Mouse (Mus musculus): Measurements from ENCODE around the gene Trim30b. TPM values are rescaled to one million over a fixed set of nuclear protein-coding genes. Genes with fewer than 3 reads are reported as not detected.
"Not testable (repeated sequence)": the region's sequence is repeated elsewhere in the genome, so short reads cannot be mapped to it uniquely, and the experiment has no call there.

Gene Trim30b
- polyA plus RNA-seq, 1 experiment from 2014 or later: not detected

DNA sequence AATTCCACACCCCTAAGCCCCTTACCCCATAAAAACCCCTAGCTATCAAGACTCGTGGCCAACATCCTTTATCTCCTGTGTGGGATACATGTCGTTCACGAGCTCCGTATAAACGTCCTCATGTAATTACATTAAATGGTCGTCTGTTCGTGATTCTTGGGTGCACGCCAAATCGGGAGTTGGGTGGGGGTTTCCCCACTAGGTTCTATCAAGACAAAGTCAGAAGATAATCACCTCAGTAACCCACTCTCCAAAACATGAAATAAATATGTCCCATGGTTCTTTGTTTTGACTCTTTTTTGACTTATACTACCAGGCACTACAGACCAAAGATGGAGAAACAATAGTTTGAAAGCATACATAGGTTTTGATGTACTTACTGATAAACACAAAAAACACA lies 47.7 kb downstream of the Trim30b start:
- ChIA-PET POLR2A (no interaction called here), CTCF (no interaction called here)
- H3K27me3 ChIP-seq: no peaks in the 10 kb centered on the region
- in situ Hi-C loops (cut with MboI; ENCODE audit: low pct_unique_long_range_greater_than_20kb): loop anchor here (5.0 kb wide), 1 partner anchor 40 kb away; no protein-coding TSS in a partner anchor
- no peak for TF ChIP-seq CTCF (IDR thresholded peaks at IDR 0.05)
- ATAC-seq (no peak), DNase-seq (ENCODE audit: low read depth, low spot score) (no peak)

DNA sequence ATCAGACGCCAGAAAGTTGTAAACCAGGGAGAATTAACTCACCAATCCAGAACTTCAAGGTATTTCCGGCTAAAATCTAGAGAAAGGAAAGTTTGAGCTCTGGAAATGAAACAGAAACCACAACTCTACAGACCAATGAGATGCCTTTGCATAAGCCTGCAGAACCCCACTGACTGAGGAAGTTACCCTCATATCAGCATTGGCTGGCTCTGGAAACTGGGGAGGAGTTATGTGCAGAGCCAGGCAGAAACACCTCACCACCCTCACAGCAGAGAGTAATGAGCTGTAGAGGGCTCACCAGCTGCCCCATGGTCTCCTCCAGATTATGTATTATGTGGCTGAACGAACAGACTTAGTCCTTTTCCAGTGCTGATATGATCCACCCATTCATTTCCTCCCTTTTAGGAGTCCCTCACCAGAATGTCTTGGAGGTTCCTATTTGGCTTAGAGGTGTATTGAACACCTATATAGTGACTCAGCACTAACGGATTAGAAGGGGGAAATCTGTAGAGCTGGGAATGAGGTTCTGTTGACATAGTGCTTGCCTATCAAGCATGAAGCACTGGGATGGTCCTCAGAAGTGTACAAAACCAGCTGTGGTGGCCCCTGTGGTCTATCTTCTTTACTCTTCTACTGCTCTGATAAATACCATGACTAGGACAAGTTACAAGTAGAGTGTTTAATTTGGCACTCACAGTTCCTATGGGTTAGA lies 54.2 kb downstream of the Trim30b start, which contains the start of gene Trim12a:
Trim12a (minus strand) TSS at position 98 of the 712 bp plus-strand sequence.
- POLR2A ChIA-PET; DNase-seq (ENCODE audit: low read depth, low spot score); CTCF ChIA-PET; ATAC-seq; H3K27me3 ChIP-seq; in situ Hi-C loops (cut with MboI; ENCODE audit: low pct_unique_long_range_greater_than_20kb): not testable (repeated sequence)

DNA sequence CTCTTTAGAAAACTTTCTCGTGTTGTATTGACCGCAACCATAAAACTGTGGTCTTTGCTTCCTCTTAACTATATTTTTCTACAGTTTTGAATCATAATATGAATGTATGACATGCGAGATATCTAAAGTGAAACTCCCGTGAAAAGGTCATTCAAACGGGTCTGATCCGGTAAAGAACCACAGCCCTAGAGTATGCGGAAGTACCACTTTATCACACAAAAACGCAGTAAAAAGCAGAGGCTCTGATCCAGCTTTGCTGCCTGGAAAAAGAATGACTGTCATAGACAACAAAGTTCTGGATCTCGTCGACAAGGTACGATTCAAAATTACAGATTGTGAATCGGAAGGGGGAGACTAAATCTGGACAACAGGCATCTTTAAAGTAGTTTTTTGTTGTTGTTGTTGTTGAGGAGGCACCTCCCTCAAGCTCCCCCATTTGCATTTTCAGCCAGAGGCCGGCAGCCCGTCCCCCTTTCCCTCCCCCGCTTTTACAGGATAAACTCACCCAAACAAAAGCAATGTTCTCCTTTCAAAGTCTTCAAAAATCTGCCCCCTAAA lies 54.8 kb downstream of the Trim30b start:
- ChIA-PET CTCF (no interaction called here), POLR2A (no interaction called here)
- ATAC-seq (no peak), DNase-seq (ENCODE audit: low read depth, low spot score) (no peak)
- no peaks in the 10 kb centered on the region for H3K27me3 ChIP-seq
- in situ Hi-C loops (cut with MboI; ENCODE audit: low pct_unique_long_range_greater_than_20kb): no loop called here
- TF ChIP-seq CTCF (IDR thresholded peaks at IDR 0.05): no peak

Other genes starting within 250 kb of the Trim30b start
- gene Ubqln5, start 240.1 kb downstream of the Trim30b start, polyA plus RNA-seq (2021): not detected
- not detected for gene Olfr643, start 232.5 kb downstream of the Trim30b start, polyA plus RNA-seq (2021)
- gene Ubqln3, start 226.6 kb downstream of the Trim30b start, polyA plus RNA-seq (2021): not detected
- gene Ubqlnl, start 219.3 kb downstream of the Trim30b start, polyA plus RNA-seq (2021): not detected
- not detected for gene Olfm5, start 205.1 kb downstream of the Trim30b start, polyA plus RNA-seq (2021)
- 0.03 TPM for gene Olfr648, start 186.5 kb downstream of the Trim30b start, polyA plus RNA-seq (2021)
- gene Olfr649, start 173.9 kb downstream of the Trim30b start, polyA plus RNA-seq (2021): not detected
- gene Trim6, start 151.1 kb downstream of the Trim30b start, polyA plus RNA-seq (2021): 0.08 TPM
- gene Trim34a, start 125.4 kb downstream of the Trim30b start, polyA plus RNA-seq (2021): 1.6 TPM
- gene Trim5, start 81.8 kb downstream of the Trim30b start, polyA plus RNA-seq (2021): 2.3 TPM
- 2.1 TPM for gene Trim12a, start 54.4 kb downstream of the Trim30b start, polyA plus RNA-seq (2021)
- gene Trim34b, start 40.4 kb downstream of the Trim30b start, polyA plus RNA-seq (2021): 1.4 TPM
- gene Trim12c, start 16.5 kb downstream of the Trim30b start, polyA plus RNA-seq (2021): 12.2 TPM
- gene Trim30c, start 31.0 kb upstream of the Trim30b start, polyA plus RNA-seq (2021): not detected
- gene Trim30a, start 95.3 kb upstream of the Trim30b start, polyA plus RNA-seq (2021): 0.67 TPM
- gene Trim30d, start 138.0 kb upstream of the Trim30b start, polyA plus RNA-seq (2021): not detected
- gene Olfr651, start 180.2 kb upstream of the Trim30b start, polyA plus RNA-seq (2021): not detected
- gene Olfr652, start 191.0 kb upstream of the Trim30b start, polyA plus RNA-seq (2021): not detected
- not detected for gene Olfr653, start 207.4 kb upstream of the Trim30b start, polyA plus RNA-seq (2021)
- gene Olfr654, start 217.1 kb upstream of the Trim30b start, polyA plus RNA-seq (2021): not detected
- gene Olfr655, start 231.9 kb upstream of the Trim30b start, polyA plus RNA-seq (2021): 0.19 TPM
- not detected for gene Olfr656, start 244.1 kb upstream of the Trim30b start, polyA plus RNA-seq (2021)